Mouse (Mus musculus): Measurements from ENCODE around the gene Cyp17a1. TPM values are rescaled to one million over a fixed set of nuclear protein-coding genes. Genes with fewer than 3 reads are reported as not detected.
A peak's percentile ranks its signal among the peaks of the same experiment; 100 is the strongest.

Cyp17a1 gene
- polyA plus RNA-seq, 1 experiment from 2014 or later, result not detected

DNA sequence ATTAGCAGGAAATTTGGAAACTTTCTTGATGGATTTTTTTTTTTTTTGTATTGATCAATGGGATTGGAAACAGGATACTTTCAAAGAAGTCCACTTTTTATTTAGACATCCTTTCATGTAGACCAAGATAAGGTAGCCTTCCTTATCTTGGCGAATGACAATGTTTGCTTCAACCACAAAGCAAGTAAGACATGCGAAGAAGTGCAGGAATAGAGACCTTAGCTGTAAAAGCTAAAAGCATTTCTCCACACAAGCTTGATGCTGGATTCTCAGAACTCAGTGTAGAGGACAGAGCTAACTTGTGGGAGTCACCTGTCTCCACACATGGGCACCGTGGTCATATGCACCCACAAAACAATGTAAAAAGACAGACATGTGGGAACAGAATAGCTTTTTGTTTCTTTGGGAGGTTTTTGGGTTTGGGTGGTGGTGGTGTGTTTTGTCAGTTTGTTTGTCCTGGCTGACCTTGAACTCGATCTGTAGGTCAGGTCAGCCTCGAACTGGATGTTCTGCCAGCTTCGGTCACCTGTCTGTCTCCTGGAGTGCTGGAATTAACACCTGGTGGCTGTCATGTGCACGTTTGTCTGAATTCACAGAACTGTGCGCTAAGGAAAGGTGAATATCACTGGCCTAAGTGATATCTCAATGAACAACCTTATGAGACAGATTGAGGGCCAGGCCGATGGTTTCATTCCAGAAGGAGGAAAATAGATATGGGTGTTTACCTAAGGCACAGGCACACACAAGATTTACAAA lies 33.7 kb upstream of the Cyp17a1 start:
- WGBS, result 60% methylated on average over 9 of the region's 9 CpGs
- Histone ChIP-seq H3K36me3 (ENCODE audit: insufficient read depth, low read length) (0 out of 2 replicates have a peak, but pooled peaks cover 6% of the 10 kb centered on the region), H3K27ac (no peak overlapping the region), H3K4me1 (replicated peaks; ENCODE audit: insufficient read depth, low read length) (peaks cover 5% of the 10 kb centered on the region; the same call in 1 of the 2 replicates), H3K4me3 (replicated peaks; ENCODE audit: low read depth, low read length) (peak overlapping the region; percentile 44; the same call in 1 of the 2 replicates), H3K27me3 (ENCODE audit: insufficient read depth, low read length) (no peaks in the 10 kb centered on the region), H3K4me2 (ENCODE audit: low read length) (peak overlapping the region; percentile 69), H3K9me3 (replicated peaks; ENCODE audit: low read length) (no peaks in the 10 kb centered on the region), H3K9ac (ENCODE audit: low read depth, low read length) (no peak overlapping the region)
- ATAC-seq (replicated peaks; ENCODE audit: low FRiP score, low read depth) (no peak), DNase-seq (ENCODE audit: low spot score) (no peak)
- no peak for TF ChIP-seq CTCF (IDR thresholded peaks at IDR 0.05; ENCODE audit: low read depth)

DNA sequence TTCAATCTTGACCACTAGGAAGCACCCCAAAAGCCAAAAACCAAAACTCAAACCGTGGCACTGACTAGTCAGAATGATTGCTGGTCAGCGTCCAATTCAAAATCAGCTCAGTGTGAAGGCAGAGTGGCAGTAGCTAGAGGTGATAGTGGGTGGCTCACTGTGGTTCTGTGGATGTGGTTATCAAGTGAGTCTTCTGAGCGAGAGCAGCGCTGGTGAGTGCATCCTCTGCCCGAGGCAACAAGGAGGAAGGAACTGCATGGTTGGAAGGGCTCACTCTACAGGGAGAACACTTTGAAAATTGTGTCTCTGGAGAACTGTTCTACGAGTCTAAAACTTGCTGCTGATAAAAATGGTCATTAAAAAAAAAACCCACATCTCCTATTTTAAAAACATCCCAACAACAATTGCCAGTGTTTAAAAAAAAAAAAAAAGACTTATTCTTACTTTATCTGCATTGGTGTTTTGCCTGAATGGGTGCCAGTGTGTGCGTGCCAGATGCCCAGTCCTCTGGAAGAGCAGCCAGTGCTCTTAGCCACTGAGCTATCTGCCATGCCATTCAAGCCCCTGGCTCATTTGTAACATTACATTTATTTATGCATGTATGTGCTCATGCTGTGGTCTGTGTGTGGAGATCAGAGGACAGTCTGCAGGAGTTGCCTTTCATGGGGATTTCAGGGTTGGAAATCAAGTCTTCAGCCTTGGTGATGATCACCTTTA lies 33.0 kb upstream of the Cyp17a1 start:
- peaks cover 5% of the 10 kb centered on the region; the same call in 1 of the 2 replicates for H3K4me1 ChIP-seq (replicated peaks; ENCODE audit: insufficient read depth, low read length)
- WGBS, result 60% methylated on average over 7 of the region's 7 CpGs
- no peak for TF ChIP-seq CTCF (IDR thresholded peaks at IDR 0.05; ENCODE audit: low read depth)
- no peak overlapping the region for H3K9ac ChIP-seq (ENCODE audit: low read depth, low read length)
- ATAC-seq (replicated peaks; ENCODE audit: low FRiP score, low read depth), result no peak
- no peaks in the 10 kb centered on the region for H3K9me3 ChIP-seq (replicated peaks; ENCODE audit: low read length)
- no peaks in the 10 kb centered on the region for H3K27me3 ChIP-seq (ENCODE audit: insufficient read depth, low read length)
- H3K36me3 ChIP-seq (ENCODE audit: insufficient read depth, low read length), result 0 out of 2 replicates have a peak, but pooled peaks cover 6% of the 10 kb centered on the region
- no peak overlapping the region for H3K27ac ChIP-seq
- H3K4me2 ChIP-seq (ENCODE audit: low read length), result no peak overlapping the region
- no peak overlapping the region for H3K4me3 ChIP-seq (replicated peaks; ENCODE audit: low read depth, low read length)
- no peak for DNase-seq (ENCODE audit: low spot score)

DNA sequence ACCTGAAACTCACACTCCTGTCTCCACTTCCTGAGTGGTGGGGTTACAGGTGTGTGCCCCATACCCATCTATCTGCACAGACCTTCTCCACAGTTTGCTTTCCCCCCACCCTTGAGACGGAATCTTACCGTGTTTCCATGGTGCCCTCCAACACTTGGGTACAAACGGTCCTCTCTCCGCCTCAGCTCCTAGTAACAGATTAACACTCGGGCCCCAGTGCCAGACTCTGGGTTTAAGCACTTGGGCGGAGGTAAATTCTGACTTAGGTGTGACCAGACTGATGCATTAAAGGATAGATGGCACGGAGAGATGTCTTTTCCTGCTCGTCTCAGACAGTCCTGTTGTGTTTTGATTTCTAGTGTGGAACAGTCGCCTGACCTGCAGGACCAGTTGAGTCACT lies 28.2 kb upstream of the Cyp17a1 start:
- Histone ChIP-seq H3K4me2 (ENCODE audit: low read length) (no peak overlapping the region), H3K4me1 (replicated peaks; ENCODE audit: insufficient read depth, low read length) (no peaks in the 10 kb centered on the region), H3K27me3 (ENCODE audit: insufficient read depth, low read length) (no peaks in the 10 kb centered on the region), H3K4me3 (replicated peaks; ENCODE audit: low read depth, low read length) (no peak overlapping the region), H3K9ac (ENCODE audit: low read depth, low read length) (no peak overlapping the region), H3K36me3 (ENCODE audit: insufficient read depth, low read length) (no peaks in the 10 kb centered on the region), H3K27ac (no peak overlapping the region), H3K9me3 (replicated peaks; ENCODE audit: low read length) (no peaks in the 10 kb centered on the region)
- no peak for DNase-seq (ENCODE audit: low spot score)
- ATAC-seq (replicated peaks; ENCODE audit: low FRiP score, low read depth), result no peak
- TF ChIP-seq CTCF (IDR thresholded peaks at IDR 0.05; ENCODE audit: low read depth), result no peak
- 68% methylated on average over 9 of the region's 9 CpGs for WGBS

DNA sequence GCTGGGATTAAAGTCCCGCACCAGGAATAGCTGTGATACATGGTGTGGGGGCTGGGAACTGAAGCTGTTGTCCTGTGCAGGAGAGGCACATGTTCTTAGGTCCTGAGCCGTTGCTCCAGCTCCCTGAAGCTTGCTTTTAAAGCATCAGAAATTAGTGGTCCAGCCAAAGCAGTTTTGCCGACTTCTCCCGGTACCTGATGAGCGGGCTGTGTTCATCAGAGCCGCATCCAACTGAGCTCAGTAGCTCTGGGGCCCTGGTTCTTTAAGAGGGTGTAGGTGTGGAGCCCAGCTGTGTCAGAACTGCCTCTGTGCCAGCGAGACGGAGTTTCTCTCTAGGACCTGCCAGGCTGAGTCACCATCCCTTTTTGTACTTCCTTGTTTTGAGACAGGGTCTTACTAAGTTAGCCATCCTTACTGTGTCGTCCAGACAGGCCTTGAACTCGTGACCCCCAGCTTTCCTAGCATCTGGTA lies 26.1 kb upstream of the Cyp17a1 start:
- H3K4me3 ChIP-seq (replicated peaks; ENCODE audit: low read depth, low read length), result no peak overlapping the region
- no peak overlapping the region for H3K4me2 ChIP-seq (ENCODE audit: low read length)
- ATAC-seq (replicated peaks; ENCODE audit: low FRiP score, low read depth) (no peak), DNase-seq (ENCODE audit: low spot score) (no peak)
- H3K9ac ChIP-seq (ENCODE audit: low read depth, low read length), result no peak overlapping the region
- TF ChIP-seq CTCF (IDR thresholded peaks at IDR 0.05; ENCODE audit: low read depth), result no peak
- no peaks in the 10 kb centered on the region for H3K9me3 ChIP-seq (replicated peaks; ENCODE audit: low read length)
- H3K36me3 ChIP-seq (ENCODE audit: insufficient read depth, low read length), result no peaks in the 10 kb centered on the region
- 74% methylated on average over 10 of the region's 10 CpGs for WGBS
- no peaks in the 10 kb centered on the region for H3K4me1 ChIP-seq (replicated peaks; ENCODE audit: insufficient read depth, low read length)
- H3K27ac ChIP-seq, result no peak overlapping the region
- H3K27me3 ChIP-seq (ENCODE audit: insufficient read depth, low read length), result no peaks in the 10 kb centered on the region

DNA sequence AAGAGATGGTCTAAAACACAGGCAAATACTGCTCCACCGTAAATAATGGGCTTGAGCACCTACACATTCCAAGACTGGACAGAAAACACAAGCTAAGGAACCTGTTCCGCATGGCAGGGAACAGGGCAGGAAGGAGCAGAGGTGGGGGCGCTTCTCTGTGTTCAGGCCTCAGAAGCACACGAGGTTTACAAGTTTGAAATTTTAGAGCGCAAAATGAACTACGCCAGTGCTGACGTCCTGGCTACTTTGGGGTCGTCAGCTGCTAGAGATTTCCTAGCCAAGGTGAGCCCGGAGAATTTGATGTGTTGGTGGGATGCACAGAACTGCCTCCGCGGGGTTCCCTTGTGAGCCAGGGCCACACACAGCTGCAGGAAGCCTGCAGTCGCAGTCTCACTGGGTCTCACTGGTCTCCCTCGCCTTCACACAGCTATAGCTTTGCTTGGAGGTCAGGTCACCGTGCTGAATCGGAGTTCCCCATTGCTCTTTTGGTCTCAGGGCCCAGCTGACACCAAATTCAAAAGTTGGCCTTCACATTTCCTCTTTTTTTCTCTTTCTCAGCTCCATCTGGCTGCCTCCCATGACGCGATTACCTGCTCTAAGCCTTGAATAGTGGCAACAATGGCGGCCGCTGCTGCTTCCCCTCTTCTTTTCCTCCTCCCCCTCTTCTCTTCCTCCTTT lies 25.0 kb upstream of the Cyp17a1 start:
- no peak for TF ChIP-seq CTCF (IDR thresholded peaks at IDR 0.05; ENCODE audit: low read depth)
- no peak overlapping the region for H3K4me3 ChIP-seq (replicated peaks; ENCODE audit: low read depth, low read length)
- H3K4me1 ChIP-seq (replicated peaks; ENCODE audit: insufficient read depth, low read length), result no peaks in the 10 kb centered on the region
- ATAC-seq (replicated peaks; ENCODE audit: low FRiP score, low read depth) (no peak), DNase-seq (ENCODE audit: low spot score) (no peak)
- WGBS, result 49% methylated on average over 19 of the region's 19 CpGs
- no peak overlapping the region for H3K4me2 ChIP-seq (ENCODE audit: low read length)
- no peaks in the 10 kb centered on the region for H3K9me3 ChIP-seq (replicated peaks; ENCODE audit: low read length)
- H3K27ac ChIP-seq, result no peak overlapping the region
- no peaks in the 10 kb centered on the region for H3K27me3 ChIP-seq (ENCODE audit: insufficient read depth, low read length)
- no peaks in the 10 kb centered on the region for H3K36me3 ChIP-seq (ENCODE audit: insufficient read depth, low read length)
- H3K9ac ChIP-seq (ENCODE audit: low read depth, low read length), result no peak overlapping the region

DNA sequence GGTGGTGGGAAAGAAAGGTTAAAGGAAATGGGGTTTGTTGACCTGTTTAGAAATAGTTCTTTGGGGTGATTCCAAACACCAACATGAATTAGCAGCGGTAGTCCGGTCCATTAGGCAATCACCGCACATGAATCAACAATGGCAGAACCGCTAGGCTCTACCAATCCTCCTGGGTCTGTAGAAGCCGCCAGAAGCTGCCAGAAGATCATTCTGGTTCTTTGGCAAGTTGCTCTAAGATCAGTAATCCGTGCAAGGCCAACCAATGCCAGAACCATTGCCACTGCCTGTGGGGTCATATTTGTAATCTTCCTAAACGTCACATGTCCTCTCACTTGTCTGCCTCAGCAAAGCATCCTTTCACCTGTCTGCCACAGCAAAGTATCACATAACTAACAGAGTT lies 24.0 kb upstream of the Cyp17a1 start:
- Histone ChIP-seq H3K9ac (ENCODE audit: low read depth, low read length) (no peak overlapping the region), H3K27me3 (ENCODE audit: insufficient read depth, low read length) (no peaks in the 10 kb centered on the region), H3K4me2 (ENCODE audit: low read length) (no peak overlapping the region), H3K4me3 (replicated peaks; ENCODE audit: low read depth, low read length) (no peak overlapping the region), H3K36me3 (ENCODE audit: insufficient read depth, low read length) (no peaks in the 10 kb centered on the region), H3K27ac (no peak overlapping the region), H3K4me1 (replicated peaks; ENCODE audit: insufficient read depth, low read length) (no peaks in the 10 kb centered on the region), H3K9me3 (replicated peaks; ENCODE audit: low read length) (no peaks in the 10 kb centered on the region)
- WGBS, result 90% methylated on average over 7 of the region's 7 CpGs
- no peak for TF ChIP-seq CTCF (IDR thresholded peaks at IDR 0.05; ENCODE audit: low read depth)
- no peak for DNase-seq (ENCODE audit: low spot score)
- no peak for ATAC-seq (replicated peaks; ENCODE audit: low FRiP score, low read depth)

All from kidney, postnatal 0 days (tissue).